Mouse (Mus musculus) cerebellum, adult 11-12 months (tissue): Measurements from ENCODE around the gene Ice1.

Experiments
- DNase-seq: peaks from one replicate; pipeline ENCODE4 v3.0.0; 2022

Ice1 gene

DNA sequence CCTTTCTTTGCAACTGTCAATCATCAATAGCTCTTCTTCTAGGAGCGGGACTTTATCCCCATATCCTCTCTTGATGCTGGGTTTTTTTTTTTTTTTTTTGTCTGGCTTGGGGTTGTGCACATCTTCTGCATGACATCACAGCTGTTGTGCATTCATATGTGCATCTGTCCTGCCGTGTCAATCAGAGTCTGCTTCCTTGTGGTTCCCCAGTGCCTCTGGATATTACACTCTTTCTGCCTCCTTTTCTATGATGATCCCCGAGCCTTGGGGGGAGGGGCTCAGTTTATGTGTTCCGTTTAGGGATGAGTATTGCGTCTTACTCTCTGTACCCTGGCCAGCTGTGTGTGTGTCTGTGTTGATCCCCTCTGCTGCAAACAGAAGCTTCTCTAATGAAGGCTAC is 84.0 kb downstream of the Ice1 start:
- no peak for DNase-seq

- DNase-seq = no peak
Measured at GRCm38 (mm10) chr13:70547457-70547856, 90.0 kb downstream of the Ice1 start.

DNA sequence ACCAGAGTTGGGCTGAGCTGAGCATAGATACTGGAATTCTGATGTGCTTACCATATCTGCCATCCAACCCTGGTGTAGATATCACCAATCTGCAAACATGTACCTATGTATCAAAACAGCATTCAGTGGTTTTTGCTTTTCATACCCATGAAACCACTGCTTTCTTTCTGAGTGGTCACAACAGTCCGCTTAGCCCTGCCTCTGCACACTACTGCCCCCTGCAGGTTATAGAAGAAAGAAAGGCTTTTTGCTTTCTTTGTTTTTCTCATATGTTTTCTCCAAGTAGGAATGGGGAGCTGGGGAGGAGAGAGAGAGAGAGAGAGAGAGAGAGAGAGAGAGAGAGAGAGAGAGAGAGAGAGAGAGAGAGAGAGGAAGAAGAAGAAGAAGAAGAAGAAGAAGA is 92.2 kb downstream of the Ice1 start:
- no peak for DNase-seq

GRCm38 (mm10) chr13:70539842-70540241 is 97.6 kb downstream of the Ice1 start:
- no peak for DNase-seq

DNA sequence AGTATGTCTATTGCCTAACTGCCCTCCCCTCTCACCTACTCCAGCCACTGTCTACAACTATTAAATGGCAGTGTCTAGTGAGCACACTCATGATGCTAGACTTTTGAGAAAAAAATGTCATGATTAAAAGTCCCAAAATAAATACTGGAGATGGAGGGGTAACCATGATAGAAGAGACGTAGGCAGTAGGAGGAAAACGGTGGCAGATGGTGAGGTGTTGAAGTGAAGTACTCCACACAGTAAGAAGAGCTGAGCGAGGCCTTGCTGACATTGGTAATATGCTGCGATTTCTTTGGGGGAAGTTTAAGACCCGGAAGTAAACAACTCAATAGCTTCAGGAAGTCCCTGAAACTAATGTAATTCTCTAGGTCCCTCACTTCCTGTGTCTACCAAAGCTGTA is 104.0 kb downstream of the Ice1 start:
- no peak for DNase-seq

- DNase-seq = no peak
Measured at GRCm38 (mm10) chr13:70532719-70533118, 104.7 kb downstream of the Ice1 start.

DNA sequence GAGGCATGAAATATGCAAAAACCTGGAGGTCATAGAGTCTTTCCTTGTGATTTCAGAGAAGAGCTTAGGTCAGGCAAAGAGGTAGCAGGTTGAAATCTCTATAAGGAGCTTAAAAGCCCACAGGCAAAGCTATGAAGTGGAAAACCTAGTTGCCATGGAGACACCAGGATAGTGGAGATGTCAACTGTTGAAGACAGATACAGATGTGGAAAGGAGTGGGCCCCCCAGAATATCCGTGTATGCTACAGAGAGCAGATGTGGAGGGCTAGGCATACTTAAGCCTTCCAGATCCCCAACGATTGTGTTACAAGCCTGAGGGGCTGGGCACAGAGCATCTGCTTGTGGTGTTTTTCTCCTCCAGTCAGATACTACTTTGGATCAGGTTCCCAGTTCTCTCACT is 119.8 kb downstream of the Ice1 start:
- no peak for DNase-seq

GRCm38 (mm10) chr13:70515004-70515403 is 122.4 kb downstream of the Ice1 start:
- DNase-seq = no peak

DNA sequence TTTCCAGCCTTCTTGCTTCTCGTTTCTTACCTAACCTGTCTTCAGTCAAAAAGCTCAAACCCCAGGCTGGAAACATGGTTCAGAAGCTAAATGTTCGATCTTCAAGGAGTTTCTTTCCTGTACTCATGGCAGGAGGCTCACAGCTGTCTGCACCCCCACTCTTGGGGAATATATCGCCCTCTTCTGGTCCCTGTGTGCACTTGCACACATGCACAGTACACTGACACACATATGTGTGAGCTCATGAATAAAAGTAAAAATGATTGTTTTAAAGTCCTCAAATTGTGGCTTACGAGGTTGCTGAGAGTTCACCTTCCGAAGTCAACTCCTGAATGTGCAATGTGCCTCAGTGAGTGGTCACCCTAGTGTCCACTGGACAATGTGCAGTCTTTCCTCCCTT is 127.2 kb downstream of the Ice1 start:
- no peak for DNase-seq

DNA sequence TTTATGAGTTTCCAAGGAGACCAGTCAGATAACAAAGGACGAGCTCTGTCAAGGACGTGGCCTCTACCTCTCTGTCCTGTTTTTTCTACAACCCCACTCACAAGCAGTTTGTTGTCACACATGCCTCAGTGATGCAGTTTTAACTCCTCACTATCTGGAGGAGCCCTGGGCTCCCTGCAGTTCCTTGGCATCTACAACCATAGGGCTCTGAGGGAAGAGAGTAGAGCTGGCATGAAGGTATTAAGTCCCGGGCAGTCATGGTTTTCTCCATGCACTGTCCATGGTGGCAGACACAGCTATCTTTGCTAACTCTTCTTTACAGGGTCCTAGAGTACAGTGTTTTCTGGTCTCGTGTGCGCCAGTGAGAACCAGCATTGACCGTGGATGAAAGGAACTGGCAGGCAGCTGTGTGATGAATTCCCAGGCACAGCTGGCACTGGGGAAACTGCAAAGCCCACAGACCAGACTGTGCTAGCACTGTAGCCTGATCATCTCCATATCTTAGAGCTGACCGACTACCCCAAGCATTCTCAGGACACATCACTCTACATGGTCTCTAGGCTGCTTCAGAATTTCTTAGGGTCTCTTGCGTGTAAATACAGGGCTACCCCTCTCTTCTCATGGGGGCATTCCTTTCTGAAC is 127.9 kb downstream of the Ice1 start:
- no peak for DNase-seq

GRCm38 (mm10) chr13:70508708-70509374 is 128.6 kb downstream of the Ice1 start:
- no peak for DNase-seq
